Comparison of ENCODE assay signal across 8 mouse cellular contexts in the genomic region with DNA sequence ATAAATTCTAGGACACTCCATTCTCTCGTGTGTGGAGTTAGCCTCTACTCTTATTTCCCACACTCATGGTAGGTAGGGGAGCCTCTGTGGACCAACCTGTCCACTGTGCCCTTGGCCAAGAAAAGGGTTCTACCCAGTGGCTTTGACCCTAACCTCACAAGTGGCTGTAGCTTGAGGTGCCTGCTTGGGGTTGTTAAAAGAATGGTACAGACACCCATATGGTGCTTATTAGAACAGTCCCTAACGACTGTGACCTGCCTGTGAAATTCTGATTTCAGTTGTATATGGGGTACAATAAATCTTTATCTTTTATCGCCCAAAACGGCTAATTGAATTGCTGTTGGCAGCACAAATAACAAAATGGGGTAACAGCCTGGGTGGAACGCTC. TPM values are rescaled to one million over a fixed set of nuclear protein-coding genes. Genes with fewer than 3 reads are reported as not detected.
DNase-seq lines count a peak whose midpoint lies in the region; ATAC-seq and TF ChIP-seq lines count a peak whose summit lies in the region.

No protein-coding gene starts in this region.

- peaks cover under 1% of the 10 kb centered on the region; the same call in 1 of the 2 replicates for H3K79me2 ChIP-seq in liver, adult 2 months (ENCODE audit: control insufficient read depth, insufficient read depth, low read length)

- H3K4me2 ChIP-seq in intestine, embryonic 16.5 days (ENCODE audit: low read depth, low read length), result peak overlapping the region; percentile 86
- H3K4me2 ChIP-seq in neural tube, embryonic 12.5 days (replicated peaks), result peak overlapping the region; percentile 99

- WGBS in liver, adult 2 months, result 38% methylated on average over 5 of the region's 5 CpGs
- WGBS in intestine, embryonic 16.5 days, result 21% methylated on average over 5 of the region's 5 CpGs
- WGBS in neural tube, embryonic 12.5 days, result 3% methylated on average over 5 of the region's 5 CpGs

- peaks cover 6% of the 10 kb centered on the region for H3K36me3 ChIP-seq in liver, adult 2 months (ENCODE audit: control insufficient read depth, insufficient read depth, low read length)
- H3K36me3 ChIP-seq in intestine, embryonic 16.5 days (ENCODE audit: control insufficient read depth, insufficient read depth, low read length), result no peaks in the 10 kb centered on the region
- H3K36me3 ChIP-seq in neural tube, embryonic 12.5 days, result no peaks in the 10 kb centered on the region; the same call in 1 of the 2 replicates

- peak overlapping the region; percentile 94 for H3K27ac ChIP-seq in liver, adult 2 months (replicated peaks; ENCODE audit: insufficient read depth, low read depth, low read length)
- peak overlapping the region; percentile 92 for H3K27ac ChIP-seq in embryonic fibroblast, embryonic 13.5 days (ENCODE audit: insufficient read depth, low read length)
- peak overlapping the region; percentile 98 for H3K27ac ChIP-seq in intestine, embryonic 16.5 days (ENCODE audit: low read length)
- H3K27ac ChIP-seq in neural tube, embryonic 12.5 days, result peak overlapping the region; percentile 57; the same call in 1 of the 2 replicates

- TF ChIP-seq CTCF in liver, adult 2 months (IDR thresholded peaks at IDR 0.05; ENCODE audit: low read depth, low read length), result no peak
- no peak for TF ChIP-seq CTCF in embryonic fibroblast, embryonic 13.5 days (IDR thresholded peaks at IDR 0.05; ENCODE audit: borderline replicate concordance, insufficient read depth, low read length)

- no peak for DNase-seq in liver, adult 2 months (ENCODE audit: extremely low read depth, low read depth, low spot score)
- DNase-seq in liver, result no peak
- no peak for DNase-seq in cerebellum, adult 11-12 months
- DNase-seq in right cerebral cortex, postnatal 25 days, result no peak
- DNase-seq in urinary bladder, postnatal 10 days (ENCODE audit: low spot score), result no peak

- H3K4me3 ChIP-seq in liver, adult 2 months (ENCODE audit: insufficient read depth, low read depth, low read length), result no peak overlapping the region
- no peak overlapping the region for H3K4me3 ChIP-seq in embryonic fibroblast, embryonic 13.5 days (ENCODE audit: insufficient read depth, low read length)
- H3K4me3 ChIP-seq in intestine, embryonic 16.5 days (ENCODE audit: low read length), result peak overlapping the region; percentile 49
- peak overlapping the region; percentile 49; the same call in 1 of the 2 replicates for H3K4me3 ChIP-seq in neural tube, embryonic 12.5 days

- no peaks in the 10 kb centered on the region for H3K9me3 ChIP-seq in intestine, embryonic 16.5 days (ENCODE audit: control insufficient read depth, low read length)
- no peaks in the 10 kb centered on the region for H3K9me3 ChIP-seq in neural tube, embryonic 12.5 days

- no peaks in the 10 kb centered on the region for H3K27me3 ChIP-seq in liver, adult 2 months (ENCODE audit: control insufficient read depth, insufficient read depth, low read length)
- no peaks in the 10 kb centered on the region for H3K27me3 ChIP-seq in intestine, embryonic 16.5 days (replicated peaks; ENCODE audit: control insufficient read depth, insufficient read depth, low read length)
- H3K27me3 ChIP-seq in neural tube, embryonic 12.5 days (replicated peaks), result no peaks in the 10 kb centered on the region

- peak; percentile 17 for ATAC-seq in intestine, embryonic 16.5 days
- peak; percentile 76 for ATAC-seq in neural tube, embryonic 12.5 days (ENCODE audit: low FRiP score, low read depth)

- no peak overlapping the region for H3K9ac ChIP-seq in liver, adult 2 months (ENCODE audit: low read depth, low read length)
- H3K9ac ChIP-seq in intestine, embryonic 16.5 days (ENCODE audit: low read depth, low read length), result peak overlapping the region; percentile 79
- H3K9ac ChIP-seq in neural tube, embryonic 12.5 days, result 0 out of 2 replicates have a peak overlapping the region, but pooled peaks have one; percentile 13

- no peak for TF ChIP-seq POLR2A in liver, adult 2 months (IDR thresholded peaks at IDR 0.05; ENCODE audit: extremely low read depth, insufficient read depth, low read length)
- no peak for TF ChIP-seq POLR2A in embryonic fibroblast, embryonic 13.5 days (IDR thresholded peaks at IDR 0.05; ENCODE audit: low read depth, low read length)

- H3K4me1 ChIP-seq in liver, adult 2 months (ENCODE audit: control insufficient read depth, insufficient read depth, low read length), result peaks cover 19% of the 10 kb centered on the region
- peaks cover 16% of the 10 kb centered on the region for H3K4me1 ChIP-seq in embryonic fibroblast, embryonic 13.5 days (ENCODE audit: control insufficient read depth, insufficient read depth, low read length)
- H3K4me1 ChIP-seq in intestine, embryonic 16.5 days (ENCODE audit: control insufficient read depth, insufficient read depth, low read length), result peaks cover 41% of the 10 kb centered on the region
- H3K4me1 ChIP-seq in neural tube, embryonic 12.5 days, result peaks cover 57% of the 10 kb centered on the region

RNA-seq across cellular contexts. Expression of a gene that starts 8.9 kb away (rescaled TPM):
- total RNA-seq in liver, adult 2 months (2014; rRNA removed), result 26.3 and 39.2 TPM in 2 replicates
- 20.3 and 33.8 TPM in 2 replicates for polyA plus RNA-seq in liver, adult 2 months (2012; rRNA removed)
- polyA plus RNA-seq in embryonic fibroblast, embryonic 13.5 days (2011; ENCODE audit: insufficient read length, low read depth, missing spikeins), result 58.6 and 74.8 TPM in 2 replicates
- polyA plus RNA-seq in intestine, embryonic 16.5 days (2015; fragmentation: Nextera tagmentation; extraction: Ambion mirVana), result 11.5 and 11.9 TPM in 2 replicates
- polyA plus RNA-seq in neural tube, embryonic 12.5 days (2016; fragmentation: Nextera tagmentation; extraction: Ambion mirVana), result 8.5 and 9.5 TPM in 2 replicates

Comparison
In these comparisons a context has a peak if more than half of its experiments do, and no peak if none do; other contexts are left out.
1. H3K4me3 ChIP-seq: peak in intestine, embryonic 16.5 days (single experiment) and neural tube, embryonic 12.5 days (single experiment); none in liver, adult 2 months (single experiment) and embryonic fibroblast, embryonic 13.5 days (single experiment).
2. Peak in every context shown above with its lines, with median percentiles within 50 percentile points of each other: H3K27ac ChIP-seq.